Mouse (Mus musculus) midbrain, embryonic 14.5 days (tissue): ENCODE results near the gene Rnf157. TPM values are rescaled to one million over a fixed set of nuclear protein-coding genes. Genes with fewer than 3 reads are reported as not detected.
"Not testable (repeated sequence)": the region's sequence is repeated elsewhere in the genome, so short reads cannot be mapped to it uniquely, and the experiment has no call there.

Experiments
- ATAC-seq: fragments of 200-750 bp; cut with Nextera tagmentation; 2 replicates; pipeline ENCODE4 v1.8.0; 2017; ENCODE audit warnings: moderate number of reproducible peaks, moderate library complexity; ENCODE audit not compliant: low FRiP score, low TSS enrichment
- DNase-seq: peaks from one replicate; pipeline ENCODE4 v3.0.0-alpha.2; 2015
- H3K27ac ChIP-seq: fragments of 300-500 bp; sonication (generic); replicated peaks from 2 replicates; pipeline ENCODE4 v1.5.1; 2014; ENCODE audit warnings: mild to moderate bottlenecking, low read depth, low read length, moderate library complexity
- H3K27me3 ChIP-seq: fragments of 300-500 bp; sonication (generic); 2 replicates; pipeline ENCODE4 v1.6.1; 2014; ENCODE audit warnings: low read length, control low read depth, mixed read lengths; ENCODE audit not compliant: control insufficient read depth, insufficient read depth
- H3K36me3 ChIP-seq: fragments of 300-500 bp; sonication (generic); 2 replicates; pipeline ENCODE4 v1.6.1; 2014; ENCODE audit warnings: low read length, control low read depth; ENCODE audit not compliant: control insufficient read depth, insufficient read depth
- H3K4me1 ChIP-seq: fragments of 300-500 bp; sonication (generic); 2 replicates; pipeline ENCODE4 v1.6.1; 2014; ENCODE audit warnings: mild to moderate bottlenecking, antibody characterized with exemption, low read length, control low read depth; ENCODE audit not compliant: control insufficient read depth, insufficient read depth
- H3K4me2 ChIP-seq: fragments of 300-500 bp; sonication (generic); 2 replicates; pipeline ENCODE4 v1.6.1; 2014; ENCODE audit warnings: mild to moderate bottlenecking, low read length, moderate library complexity
- H3K4me3 ChIP-seq: fragments of 300-500 bp; sonication (generic); replicated peaks from 2 replicates; pipeline ENCODE4 v1.5.1; 2014; ENCODE audit warnings: low read depth, low read length
- H3K9ac ChIP-seq: fragments of 300-500 bp; sonication (generic); replicated peaks from 2 replicates; pipeline ENCODE4 v1.6.1; 2014; ENCODE audit warnings: mild to moderate bottlenecking, low read length, moderate library complexity
- H3K9me3 ChIP-seq: fragments of 300-500 bp; sonication (generic); 2 replicates; pipeline ENCODE4 v1.6.1; 2016; ENCODE audit warnings: low read length, control low read depth, mixed read lengths; ENCODE audit not compliant: control insufficient read depth
- WGBS: fragments of 180-500 bp; shearing (Covaris S2); extraction: QIAGEN DNeasy Blood & Tissue Kit; methylation state at CpG from one replicate; pipeline ENCODE4 v1.1.7; 2014; 5-methylcytosine and 5-hydroxymethylcytosine counted together
- polyA plus RNA-seq: library from polyadenylated mRNA; unstranded; fragments of >200 nt; fragmentation: Nextera tagmentation; extraction: Ambion mirVana; gene quantifications from 2 replicates; pipeline ENCODE4 v1.2.1, GENCODE M21; 2014

Gene Rnf157
- polyA plus RNA-seq, 1 experiment from 2014 or later = 50.2 TPM

DNA sequence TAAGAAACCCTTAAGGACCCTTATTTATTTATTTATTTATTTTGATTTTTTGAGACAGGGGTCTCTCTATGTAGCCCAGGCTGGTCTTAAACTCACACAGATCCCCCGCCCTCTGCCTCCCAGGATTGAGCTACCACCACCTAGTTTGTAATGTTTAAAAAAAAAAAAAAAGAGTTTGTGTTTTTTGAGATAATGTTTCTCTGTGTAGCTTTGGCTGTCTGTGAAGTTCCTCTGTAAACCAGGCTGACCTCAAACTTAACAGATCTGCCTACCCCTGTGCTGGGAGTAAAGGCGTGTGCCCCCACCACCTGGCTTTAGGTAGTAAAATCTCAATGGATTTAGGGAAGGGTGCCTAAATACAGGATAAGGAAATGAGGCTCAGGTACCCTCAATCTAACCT lies 46.7 kb downstream of the Rnf157 start:
- Histone ChIP-seq H3K9me3 (no peaks in the 10 kb centered on the region), H3K27me3 (no peaks in the 10 kb centered on the region), H3K4me3 (no peak overlapping the region), H3K27ac (no peak overlapping the region), H3K9ac (no peak overlapping the region), H3K36me3 (peaks cover 9% of the 10 kb centered on the region; the same call in 1 of the 2 replicates), H3K4me1 (no peaks in the 10 kb centered on the region), H3K4me2 (no peak overlapping the region)
- ATAC-seq (no peak), DNase-seq (no peak)
- WGBS = 95% methylated on average over 2 of the region's 2 CpGs

DNA sequence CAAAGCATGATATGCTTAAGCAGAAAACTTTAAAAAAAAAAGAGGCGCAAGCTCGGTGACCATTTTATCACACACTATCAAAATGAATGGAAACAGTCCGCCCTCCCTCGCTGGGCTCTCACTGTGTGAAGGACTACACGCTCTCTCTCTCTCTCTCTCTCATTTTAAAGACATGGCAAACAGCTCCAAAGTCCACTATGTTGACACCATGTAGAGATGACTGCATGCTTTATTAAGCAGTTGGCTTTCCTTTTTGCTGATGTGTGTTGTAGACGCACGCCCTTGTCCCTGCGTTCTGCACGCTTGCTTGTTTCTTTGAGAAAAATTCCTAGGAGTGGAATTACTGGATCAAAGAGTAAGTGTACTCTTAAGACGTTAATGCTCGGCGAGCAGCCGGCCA lies 47.4 kb downstream of the Rnf157 start:
- Histone ChIP-seq H3K9me3 (no peaks in the 10 kb centered on the region), H3K4me1 (no peaks in the 10 kb centered on the region), H3K4me3 (no peak overlapping the region), H3K36me3 (peaks cover 10% of the 10 kb centered on the region; the same call in 1 of the 2 replicates), H3K27ac (0 out of 2 replicates have a peak overlapping the region, but pooled peaks have one; percentile 8), H3K4me2 (no peak overlapping the region), H3K9ac (no peak overlapping the region), H3K27me3 (no peaks in the 10 kb centered on the region)
- DNase-seq = no peak
- no peak for ATAC-seq
- WGBS = 43% methylated on average over 13 of the region's 13 CpGs

DNA sequence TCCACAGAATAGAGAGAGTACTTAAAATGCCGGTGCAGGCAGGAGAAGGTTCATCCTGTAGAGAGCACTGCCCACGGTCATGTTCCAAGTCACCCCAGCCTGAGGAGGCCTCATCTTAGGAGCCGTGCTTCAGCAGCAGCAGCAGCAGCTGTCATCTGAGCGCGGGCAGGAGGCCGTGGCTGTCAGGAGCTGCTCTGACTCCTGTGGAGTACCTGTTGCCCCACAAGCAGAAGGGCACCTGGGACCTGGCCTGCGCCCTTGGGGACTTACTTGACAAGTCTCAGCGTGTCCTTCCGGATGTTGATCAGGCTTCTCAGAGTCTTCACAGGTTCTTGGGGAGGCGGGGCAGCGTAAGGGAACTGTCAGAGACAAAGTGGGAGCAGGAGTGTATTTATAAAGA lies 50.8 kb downstream of the Rnf157 start:
- H3K27me3 ChIP-seq = no peaks in the 10 kb centered on the region
- WGBS = 77% methylated on average over 11 of the region's 11 CpGs
- no peaks in the 10 kb centered on the region for H3K9me3 ChIP-seq
- H3K36me3 ChIP-seq = peaks cover 30% of the 10 kb centered on the region
- no peak for ATAC-seq
- no peak overlapping the region for H3K4me3 ChIP-seq
- no peak overlapping the region for H3K27ac ChIP-seq
- no peak overlapping the region for H3K4me2 ChIP-seq
- H3K9ac ChIP-seq = no peak overlapping the region
- no peaks in the 10 kb centered on the region for H3K4me1 ChIP-seq
- DNase-seq = no peak

DNA sequence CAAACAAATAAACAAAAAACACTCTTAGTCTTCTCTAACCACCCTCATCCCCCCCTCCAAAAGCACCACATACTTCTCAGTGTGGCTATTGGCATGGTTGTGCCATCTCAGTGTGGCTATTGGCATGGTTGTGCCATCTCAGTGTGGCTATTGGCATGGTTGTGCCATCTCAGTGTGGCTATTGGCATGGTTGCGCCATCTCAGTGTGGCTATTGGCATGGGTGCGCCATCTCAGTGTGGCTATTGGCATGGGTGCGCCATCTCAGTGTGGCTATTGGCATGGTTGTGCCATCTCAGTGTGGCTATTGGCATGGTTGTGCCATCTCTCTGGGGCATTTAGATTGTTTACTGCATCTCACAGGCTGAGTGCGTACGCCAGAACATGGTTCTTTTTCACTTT lies 51.9 kb downstream of the Rnf157 start:
- H3K36me3 ChIP-seq = peaks cover 40% of the 10 kb centered on the region
- not testable (repeated sequence) for DNase-seq, ATAC-seq, H3K27me3 ChIP-seq, H3K9ac ChIP-seq, H3K4me3 ChIP-seq, H3K4me1 ChIP-seq, H3K27ac ChIP-seq, H3K9me3 ChIP-seq, H3K4me2 ChIP-seq
- WGBS = 96% methylated on average over 5 of the region's 5 CpGs

DNA sequence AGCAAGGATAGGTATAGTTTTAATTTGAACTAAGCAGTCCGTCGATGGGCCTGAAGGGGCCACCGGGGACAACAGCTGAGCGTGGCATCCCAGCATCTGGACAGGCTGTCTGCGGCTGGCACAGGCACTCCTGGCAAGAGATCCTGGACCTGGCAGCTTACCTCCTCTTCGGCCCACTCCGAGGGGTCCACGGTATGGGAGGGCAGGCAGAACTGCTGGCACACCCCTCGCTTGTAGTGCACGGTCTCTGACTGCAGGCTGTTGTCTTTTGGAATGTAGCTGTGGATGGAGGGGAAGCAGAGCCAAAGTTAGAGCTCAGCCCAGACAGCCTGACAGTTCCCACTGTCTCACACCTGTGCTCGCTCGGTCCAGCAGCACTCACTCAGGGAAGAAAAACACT lies 53.2 kb downstream of the Rnf157 start:
- H3K9me3 ChIP-seq = no peaks in the 10 kb centered on the region
- H3K36me3 ChIP-seq = peaks cover 52% of the 10 kb centered on the region
- H3K4me2 ChIP-seq = no peak overlapping the region
- no peaks in the 10 kb centered on the region for H3K4me1 ChIP-seq
- no peak for DNase-seq
- H3K27ac ChIP-seq = no peak overlapping the region
- no peak overlapping the region for H3K4me3 ChIP-seq
- ATAC-seq = no peak
- H3K27me3 ChIP-seq = no peaks in the 10 kb centered on the region
- 87% methylated on average over 12 of the region's 12 CpGs for WGBS
- H3K9ac ChIP-seq = no peak overlapping the region

DNA sequence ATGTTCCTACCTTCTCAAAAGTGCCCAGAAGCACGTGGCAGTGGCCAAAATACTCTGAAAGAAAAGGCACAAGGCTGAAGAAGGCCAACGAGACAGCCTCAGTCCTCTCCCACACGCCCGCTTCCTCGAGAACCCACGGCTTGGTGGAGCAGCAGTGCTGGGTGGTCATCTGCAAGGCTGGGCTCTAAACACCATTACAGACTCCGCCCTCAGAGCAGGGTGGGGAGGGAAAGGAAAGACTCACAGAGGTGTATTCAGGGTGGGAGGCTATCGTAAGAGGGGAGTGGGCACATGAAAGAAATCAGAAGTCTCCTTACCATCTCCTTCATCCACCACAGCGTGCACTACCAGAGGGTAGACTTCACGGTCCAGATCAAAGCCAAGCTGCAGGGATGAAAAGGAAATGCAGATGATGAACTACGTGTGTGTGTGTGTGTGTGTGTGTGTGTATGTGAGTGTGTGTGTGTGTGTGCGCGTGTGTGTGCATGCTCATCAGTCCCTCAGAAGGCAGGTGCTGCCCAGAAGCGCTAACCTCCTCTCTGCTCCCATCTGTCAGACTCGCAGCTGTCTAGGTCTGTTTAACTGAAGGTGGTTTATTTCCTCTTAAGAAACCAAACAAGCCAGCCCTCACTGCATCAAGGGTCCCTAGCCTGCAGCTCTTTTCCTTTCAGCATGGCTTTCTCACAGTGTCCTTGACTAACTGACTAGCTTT lies 53.8 kb downstream of the Rnf157 start:
- H3K27me3 ChIP-seq = no peaks in the 10 kb centered on the region
- 72% methylated on average over 15 of the region's 15 CpGs for WGBS
- no peak overlapping the region for H3K4me2 ChIP-seq
- DNase-seq (no peak), ATAC-seq (no peak)
- H3K27ac ChIP-seq = no peak overlapping the region
- no peak overlapping the region for H3K9ac ChIP-seq
- H3K4me3 ChIP-seq = no peak overlapping the region
- H3K9me3 ChIP-seq = no peaks in the 10 kb centered on the region
- peaks cover 58% of the 10 kb centered on the region for H3K36me3 ChIP-seq
- no peaks in the 10 kb centered on the region for H3K4me1 ChIP-seq

DNA sequence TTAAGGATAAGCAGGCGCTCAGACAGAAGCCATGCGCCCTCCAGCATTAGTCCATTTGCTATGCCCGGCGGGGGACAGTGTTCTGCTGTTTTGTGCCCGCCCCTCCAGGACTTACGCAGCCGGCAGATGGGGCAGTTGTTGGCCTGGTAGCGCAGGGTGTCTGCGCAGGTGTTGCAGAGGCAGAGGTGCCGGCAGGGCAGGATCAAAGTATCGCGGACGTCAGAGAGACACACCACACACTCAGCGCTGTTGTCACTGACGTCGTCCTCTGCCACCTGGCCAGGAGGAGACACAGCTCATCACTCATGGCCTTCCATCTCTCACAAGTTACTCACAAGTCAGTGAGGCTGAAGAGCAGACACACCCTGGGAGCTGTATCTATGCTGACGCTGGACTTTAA lies 58.3 kb downstream of the Rnf157 start:
- H3K4me1 ChIP-seq = no peaks in the 10 kb centered on the region
- H3K36me3 ChIP-seq = peaks cover 81% of the 10 kb centered on the region
- H3K27ac ChIP-seq = no peak overlapping the region
- no peak for ATAC-seq
- no peak overlapping the region for H3K9ac ChIP-seq
- DNase-seq = no peak
- no peak overlapping the region for H3K4me2 ChIP-seq
- no peaks in the 10 kb centered on the region for H3K9me3 ChIP-seq
- no peaks in the 10 kb centered on the region for H3K27me3 ChIP-seq
- WGBS = 34% methylated on average over 17 of the region's 17 CpGs
- H3K4me3 ChIP-seq = no peak overlapping the region

DNA sequence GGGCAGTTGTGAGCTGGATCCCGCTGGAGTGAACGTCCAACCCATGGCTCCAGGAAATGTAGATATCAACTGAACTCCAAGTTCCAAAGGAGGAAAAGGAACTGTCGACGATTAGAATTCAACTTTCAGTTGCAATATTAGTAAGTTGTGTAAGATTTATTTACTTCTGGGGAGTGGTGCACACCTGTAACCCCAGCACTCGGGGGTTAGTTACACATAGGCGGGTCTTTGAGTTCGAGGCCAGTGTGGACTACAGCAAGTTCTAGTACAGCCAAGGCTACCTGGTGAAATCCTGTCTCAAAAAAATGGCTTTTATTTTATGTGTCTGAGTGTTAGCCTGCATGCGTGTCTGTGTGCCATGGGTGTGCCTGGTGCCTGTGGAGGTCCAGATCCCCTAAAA lies 59.3 kb downstream of the Rnf157 start:
- Histone ChIP-seq H3K9me3 (no peaks in the 10 kb centered on the region), H3K9ac (no peak overlapping the region), H3K4me2 (no peak overlapping the region), H3K4me1 (no peaks in the 10 kb centered on the region), H3K27me3 (no peaks in the 10 kb centered on the region), H3K36me3 (peaks cover 81% of the 10 kb centered on the region), H3K4me3 (no peak overlapping the region), H3K27ac (no peak overlapping the region)
- WGBS = 95% methylated on average over 8 of the region's 8 CpGs
- DNase-seq (no peak), ATAC-seq (no peak)

DNA sequence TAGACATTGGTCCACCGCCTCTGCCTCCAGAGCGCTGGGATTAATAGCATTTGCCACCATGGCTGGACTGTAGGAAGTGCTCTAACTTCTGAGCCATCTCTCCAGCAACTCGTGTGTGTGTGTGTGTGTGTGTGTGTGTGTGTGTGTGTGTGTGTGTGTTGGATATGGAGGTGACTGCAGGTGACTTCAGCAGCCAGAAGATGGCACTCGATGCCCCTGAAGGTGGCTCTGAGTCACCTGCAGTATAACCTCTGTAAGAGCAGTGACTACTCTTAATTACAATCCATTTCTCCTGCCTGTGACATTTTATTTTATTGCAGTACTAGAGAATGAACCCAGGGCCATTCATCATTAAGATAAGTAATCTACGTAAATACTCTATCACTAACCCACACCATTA lies 61.5 kb downstream of the Rnf157 start:
- H3K4me1 ChIP-seq = no peaks in the 10 kb centered on the region
- no peak overlapping the region for H3K27ac ChIP-seq
- no peak overlapping the region for H3K4me2 ChIP-seq
- ATAC-seq (no peak), DNase-seq (no peak)
- 96% methylated on average over 5 of the region's 5 CpGs for WGBS
- H3K36me3 ChIP-seq = peaks cover 92% of the 10 kb centered on the region
- H3K9ac ChIP-seq = no peak overlapping the region
- H3K27me3 ChIP-seq = no peaks in the 10 kb centered on the region
- no peak overlapping the region for H3K4me3 ChIP-seq
- H3K9me3 ChIP-seq = no peaks in the 10 kb centered on the region
